Mouse (Mus musculus): Measurements from ENCODE around the gene Fam169b.
A peak's percentile ranks its signal among the peaks of the same experiment; 100 is the strongest.

Gene Fam169b

DNA sequence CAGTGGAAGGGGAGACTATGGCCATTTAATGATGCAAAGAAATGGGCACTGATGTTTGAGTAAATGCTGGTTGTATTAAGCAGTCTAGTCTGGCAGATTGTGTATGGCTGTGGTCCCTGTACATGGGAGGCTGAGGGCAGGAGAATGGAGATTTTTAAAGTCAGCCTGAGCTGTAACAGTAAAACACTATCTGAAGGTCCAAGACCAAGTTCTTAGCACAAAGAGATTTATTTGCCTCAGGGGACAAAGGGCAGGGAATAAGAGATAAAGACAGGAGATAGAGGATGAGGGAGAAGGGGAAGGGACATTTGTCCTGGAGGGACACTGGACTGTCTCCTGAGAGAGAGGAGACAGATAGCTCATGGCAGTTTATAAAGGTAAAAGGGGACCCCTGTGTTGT lies at the start of gene Fam169b:
Fam169b (plus strand) TSS at position 325 of the 400 bp plus-strand sequence.
- DNase-seq (ENCODE audit: low spot score) = no peak

DNA sequence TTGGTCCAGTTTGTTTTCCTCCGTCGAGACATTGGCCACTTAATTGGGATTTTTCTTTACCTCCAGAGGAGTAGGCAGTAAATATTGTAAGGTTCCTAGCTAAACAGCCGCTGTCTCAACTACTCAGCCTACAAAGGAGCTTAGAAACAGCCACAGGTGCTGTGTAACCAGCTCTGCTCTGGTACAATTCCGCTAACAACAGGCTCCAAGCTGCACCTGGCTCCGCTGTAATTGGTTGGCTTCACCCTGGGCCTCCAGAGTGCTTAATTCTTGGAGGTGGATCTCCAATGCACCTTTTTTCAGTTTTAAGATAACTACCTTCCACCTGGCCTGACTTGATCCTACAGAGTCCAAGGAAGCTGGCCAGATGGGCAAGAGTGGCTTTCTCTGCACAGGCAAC lies 49.6 kb upstream of the Fam169b start:
- DNase-seq (ENCODE audit: low spot score) = no peak

DNA sequence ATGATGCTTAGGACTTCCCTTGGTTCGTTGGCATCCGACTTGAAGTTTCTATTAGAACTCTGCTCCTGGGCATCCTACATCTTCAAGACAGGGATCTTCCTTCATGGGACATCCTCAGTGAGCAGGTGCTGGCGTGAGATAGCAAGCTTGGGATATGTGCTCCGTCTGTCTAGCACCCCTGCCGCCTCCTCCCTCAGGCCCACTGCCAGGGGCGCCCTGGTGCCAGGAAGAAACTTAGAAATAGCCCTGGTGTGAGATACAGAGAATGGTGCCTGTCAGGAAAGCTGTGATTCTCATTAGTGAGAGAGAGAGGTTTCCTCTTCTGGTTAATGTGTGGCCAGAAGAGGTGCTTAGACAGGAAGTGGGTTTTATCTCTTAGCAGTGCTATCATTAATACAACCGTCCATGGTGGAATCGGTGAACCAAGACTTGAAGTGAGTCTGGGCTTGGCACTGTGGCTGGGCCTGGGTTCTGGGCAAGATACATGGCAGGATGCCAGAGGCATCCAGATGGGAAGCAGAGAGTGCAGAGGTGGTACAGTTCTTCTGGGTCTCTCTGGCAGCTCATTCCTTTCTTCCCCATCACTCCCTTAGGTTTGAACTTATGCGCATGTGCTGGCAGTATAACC lies 48.1 kb upstream of the Fam169b start:
- no peak for DNase-seq (ENCODE audit: low spot score)

DNA sequence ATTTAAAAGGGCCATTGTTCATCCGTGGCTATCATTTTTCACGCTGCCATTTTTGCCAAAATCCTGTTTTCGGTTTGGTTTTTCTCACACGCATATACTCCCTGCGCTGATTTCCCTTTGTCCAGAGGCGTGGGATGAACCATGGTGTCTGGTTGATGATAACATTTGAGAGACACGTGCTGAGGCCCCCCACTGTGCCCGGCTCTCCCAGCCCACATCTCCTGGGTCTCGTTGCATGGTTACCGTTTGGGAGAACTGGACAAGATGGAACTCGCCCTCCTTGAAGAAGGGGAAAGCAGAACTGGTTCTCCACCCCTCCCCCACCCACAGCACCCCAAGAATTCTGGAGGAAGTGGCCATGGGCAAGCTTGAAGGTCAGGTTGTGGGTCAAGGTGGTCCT lies 46.6 kb upstream of the Fam169b start:
- no peak for DNase-seq (ENCODE audit: low spot score)

DNA sequence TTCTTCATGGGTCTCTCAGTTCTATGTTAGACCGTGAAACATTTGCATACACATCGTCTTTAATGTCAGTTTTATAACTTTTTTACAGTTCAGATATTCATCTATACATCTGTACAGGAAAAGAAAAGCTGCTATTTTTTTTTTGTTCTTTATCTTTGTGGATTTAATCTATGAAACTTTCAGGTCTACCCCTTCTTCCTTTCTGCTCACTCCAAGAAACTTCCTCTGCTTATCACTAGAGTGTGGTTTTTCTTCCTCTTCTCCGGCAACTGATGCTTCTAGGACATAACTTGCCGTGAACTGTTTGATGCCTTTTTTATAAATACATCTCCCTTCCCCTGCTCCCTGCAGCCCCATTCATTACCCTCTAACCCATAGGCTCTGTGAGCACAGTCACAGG lies 46.0 kb upstream of the Fam169b start:
- DNase-seq (ENCODE audit: low spot score) = no peak

DNA sequence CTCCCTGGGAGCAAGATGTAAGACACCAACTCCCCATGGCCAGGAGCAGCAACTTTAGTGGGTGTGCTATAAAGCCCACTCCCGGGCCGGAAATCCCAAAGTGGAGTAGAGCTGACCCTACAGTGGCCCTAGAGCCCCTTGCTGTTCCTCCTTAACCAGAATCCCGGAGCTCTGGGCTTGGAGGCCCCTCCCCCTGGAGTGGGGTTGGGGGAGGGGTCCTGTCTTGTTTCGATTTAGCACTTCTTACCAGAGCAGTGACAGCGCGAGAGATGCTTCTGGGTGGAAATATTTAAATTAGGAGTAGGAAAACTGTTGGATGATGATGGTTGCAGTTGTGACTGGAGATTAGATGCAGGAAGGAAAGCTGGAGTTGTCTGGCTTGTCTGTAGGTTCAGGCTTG lies 45.1 kb upstream of the Fam169b start:
- no peak for DNase-seq (ENCODE audit: low spot score)

DNA sequence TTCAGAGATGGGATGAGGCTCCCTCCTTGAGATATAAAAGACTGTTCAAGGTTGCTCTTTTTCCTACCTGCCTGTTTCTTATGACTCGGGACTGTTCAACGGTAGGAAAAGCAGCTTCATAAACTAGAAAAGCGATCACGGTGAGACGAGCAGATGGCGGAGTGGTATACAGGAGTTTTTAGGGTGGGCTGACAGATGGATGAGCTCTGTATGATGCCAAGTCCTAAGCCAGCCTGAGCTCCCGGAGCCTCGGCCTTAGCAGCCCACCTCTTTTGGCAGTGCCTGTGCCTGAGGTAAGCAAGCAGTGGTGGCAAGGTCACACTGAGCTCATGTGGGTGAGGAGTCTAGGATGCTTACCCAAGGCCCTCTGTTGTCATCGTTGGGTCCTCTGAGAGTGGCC lies 42.8 kb upstream of the Fam169b start:
- DNase-seq (ENCODE audit: low spot score) = no peak

DNA sequence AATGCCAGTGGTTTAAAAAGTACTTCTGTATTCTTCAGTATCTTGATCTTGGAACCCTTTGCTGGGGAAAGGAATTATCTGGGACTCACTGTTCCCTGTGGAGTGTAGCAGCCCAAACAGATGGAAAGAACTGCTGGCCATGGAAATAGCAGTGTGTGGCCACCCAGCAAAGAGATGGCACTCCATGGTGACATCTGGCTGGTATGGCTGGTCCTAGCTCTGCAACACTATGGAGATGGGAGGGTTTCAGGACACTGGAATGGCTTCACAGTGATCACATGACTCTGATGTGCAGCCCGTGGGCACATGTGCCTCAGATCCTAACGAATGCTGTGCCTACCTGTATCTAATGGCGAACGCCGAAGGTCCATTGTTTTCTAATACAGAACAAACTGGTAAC lies 41.1 kb upstream of the Fam169b start:
- DNase-seq (ENCODE audit: low spot score) = no peak

DNA sequence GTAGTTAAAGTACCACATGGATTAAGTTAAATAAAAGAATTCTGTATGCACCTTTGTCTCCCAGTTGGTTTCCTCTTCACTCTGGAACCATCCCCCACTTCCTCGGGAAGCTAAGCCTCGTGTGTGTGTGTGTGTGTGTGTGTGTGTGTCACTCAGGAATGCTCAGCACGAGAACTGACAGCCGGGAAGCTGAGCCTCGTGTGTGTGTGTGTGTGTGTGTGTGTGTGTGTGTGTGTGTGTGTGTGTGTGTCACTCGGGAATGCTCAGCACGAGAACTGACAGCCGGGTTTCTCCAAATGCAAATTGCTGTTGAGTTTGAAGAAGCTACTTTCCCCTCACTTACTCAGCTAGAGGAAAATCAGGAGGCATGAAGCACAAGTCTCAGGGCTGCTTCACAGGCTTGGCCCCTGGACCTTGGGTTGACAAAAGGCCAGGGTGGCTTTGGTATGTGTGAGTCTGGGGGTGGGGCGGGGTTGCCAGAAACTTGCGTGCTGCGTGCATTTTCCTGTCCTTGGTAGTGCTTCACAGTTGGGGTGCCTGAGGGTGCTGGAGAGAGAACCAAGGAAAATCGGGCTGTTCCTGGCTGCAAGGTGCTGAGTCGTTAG lies 39.9 kb upstream of the Fam169b start:
- DNase-seq (ENCODE audit: low spot score) = peak; percentile 63

DNA sequence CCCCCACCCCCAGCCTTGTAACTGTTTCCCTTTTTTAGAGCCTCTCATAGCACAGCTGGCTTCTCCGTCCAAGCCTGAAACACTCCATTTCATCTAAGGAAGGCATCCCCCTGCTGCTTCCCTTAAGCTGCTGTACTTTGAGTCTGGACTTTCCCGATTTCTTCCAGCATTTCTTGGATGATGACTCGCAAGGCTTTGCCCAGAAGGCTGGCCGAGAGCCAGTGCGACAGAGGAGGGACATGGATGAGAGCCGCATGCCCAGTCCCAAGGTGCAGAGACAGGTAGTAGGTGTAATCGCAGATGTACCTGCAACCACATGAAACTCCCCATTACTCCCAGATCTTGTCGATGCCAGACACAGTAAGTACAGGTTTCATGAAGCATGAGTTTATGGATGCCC lies 36.8 kb upstream of the Fam169b start:
- no peak for DNase-seq (ENCODE audit: low spot score)

DNA sequence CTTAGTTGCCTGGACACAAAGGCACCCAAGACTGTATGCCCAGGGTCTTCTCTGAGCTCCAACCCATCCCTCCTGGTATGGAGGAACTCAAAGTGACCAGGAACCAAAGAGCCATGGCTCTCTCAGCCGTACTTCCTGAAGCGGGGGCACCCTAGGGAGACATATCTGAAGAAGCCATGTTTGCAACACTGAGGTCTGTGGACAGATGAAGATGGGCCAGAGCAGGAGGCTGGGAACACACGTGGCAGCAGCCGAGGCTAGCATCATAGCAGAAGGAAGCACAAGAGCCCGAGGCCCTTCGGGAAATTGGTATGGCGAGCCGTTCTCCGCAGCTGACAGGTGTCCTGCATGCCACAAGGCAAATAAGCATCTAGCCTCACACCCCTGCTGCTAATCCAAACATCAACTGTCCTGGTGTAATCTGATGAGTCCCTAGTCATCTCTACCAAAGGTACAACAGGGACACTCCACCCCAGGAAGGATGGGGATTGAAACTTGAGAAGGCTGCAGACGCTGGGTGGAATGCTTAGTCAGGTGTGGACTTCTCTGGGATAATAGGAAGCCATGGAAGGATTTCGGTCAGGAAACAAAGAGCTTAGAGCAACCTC lies 34.3 kb upstream of the Fam169b start:
- peak; percentile 12 for DNase-seq (ENCODE audit: low spot score)

DNA sequence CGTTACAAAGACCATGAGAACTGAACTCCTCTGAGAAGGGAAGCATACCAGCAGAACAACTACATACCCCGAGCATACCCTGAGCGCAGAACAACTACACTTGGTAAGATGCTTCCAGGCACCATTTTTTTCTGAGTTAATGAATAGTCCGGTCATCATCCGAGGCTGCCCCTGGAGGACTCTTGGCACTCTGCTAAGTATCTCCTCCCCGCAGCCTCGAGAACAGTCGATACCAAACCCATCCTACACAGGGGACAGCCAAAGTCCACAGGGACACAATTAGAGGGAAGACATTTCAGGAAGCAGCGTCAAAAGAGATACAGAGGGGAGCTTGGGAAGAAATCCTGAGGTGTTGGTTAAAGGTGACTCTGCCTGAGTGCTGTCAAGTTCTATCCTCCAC lies 32.4 kb upstream of the Fam169b start:
- no peak for DNase-seq (ENCODE audit: low spot score)

DNA sequence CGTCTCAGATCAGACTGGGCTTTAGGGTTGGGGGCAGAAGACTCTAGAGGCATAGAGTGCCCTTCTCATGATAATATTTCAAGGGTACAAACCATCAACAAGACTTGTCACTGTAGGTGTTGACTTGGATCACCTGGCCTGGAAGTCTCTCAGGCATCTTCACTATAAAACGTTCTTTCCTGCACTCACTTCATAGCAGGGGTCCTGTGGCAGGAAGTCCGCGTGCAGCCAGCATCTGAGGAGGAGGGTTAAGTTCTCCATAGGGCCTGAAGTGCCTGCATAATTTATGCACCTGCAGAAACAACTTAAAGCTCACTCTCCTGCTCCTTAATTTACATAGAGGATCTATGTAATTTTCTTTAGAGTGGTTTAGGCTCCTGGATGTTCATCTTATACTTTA lies 28.0 kb upstream of the Fam169b start:
- DNase-seq (ENCODE audit: low spot score) = no peak

DNA sequence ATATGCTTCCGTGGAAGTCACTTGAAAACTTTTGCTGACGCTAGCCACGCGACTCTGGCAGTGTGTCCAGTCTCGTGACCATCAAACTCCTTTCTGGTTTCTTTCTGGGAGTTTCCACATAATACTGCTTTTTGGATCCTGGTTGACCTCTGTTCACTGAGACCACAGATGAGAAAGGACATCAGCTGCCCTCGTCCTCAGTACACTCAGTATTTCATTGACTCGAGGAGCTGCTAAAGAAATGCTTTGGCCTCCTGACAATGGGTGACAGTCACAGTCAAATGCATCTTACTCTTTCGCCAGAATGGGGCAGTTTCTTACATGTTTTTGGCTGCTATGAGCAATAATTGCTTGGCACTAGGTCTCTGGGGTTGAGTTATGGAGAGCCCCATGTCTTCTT lies 27.4 kb upstream of the Fam169b start:
- no peak for DNase-seq (ENCODE audit: low spot score)

DNA sequence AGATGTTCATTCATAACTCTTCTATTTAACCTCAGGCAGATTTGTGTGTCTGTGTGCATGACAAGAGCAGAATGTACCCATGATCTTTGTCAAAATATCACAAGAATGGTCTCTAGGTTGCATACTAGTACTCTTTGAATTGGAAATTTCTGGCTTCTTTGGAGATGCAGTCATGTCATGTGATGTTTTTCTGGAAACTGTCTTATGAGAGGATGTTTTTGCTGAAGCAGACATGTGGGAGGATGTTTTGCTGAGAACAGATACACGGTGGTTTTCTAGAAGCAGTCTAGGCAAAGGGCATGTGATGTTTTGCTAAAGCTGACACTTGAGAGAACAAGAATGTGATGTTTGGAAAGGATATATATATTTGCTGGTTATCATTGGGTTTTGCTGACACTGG lies 23.2 kb upstream of the Fam169b start:
- no peak for DNase-seq (ENCODE audit: low spot score)

DNA sequence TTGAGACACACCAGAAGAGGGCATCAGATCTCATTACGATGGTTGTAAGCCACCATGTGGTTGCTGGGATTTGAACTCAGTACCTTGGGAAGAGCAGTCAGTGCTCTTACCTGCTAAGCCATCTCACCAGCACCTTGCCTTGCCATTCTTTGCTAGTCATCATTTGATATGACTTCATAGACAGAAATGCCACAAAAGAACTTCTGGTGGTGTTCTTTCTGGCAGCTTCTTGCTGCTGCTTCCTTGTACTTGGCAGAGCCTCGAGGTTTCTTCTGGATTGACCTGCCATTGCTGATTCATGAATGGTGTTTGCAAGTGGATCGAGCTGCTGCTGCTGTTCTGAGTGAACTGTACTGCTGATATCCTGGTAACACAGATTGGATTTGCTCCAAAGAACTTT lies 22.7 kb upstream of the Fam169b start:
- DNase-seq (ENCODE audit: low spot score) = no peak

DNA sequence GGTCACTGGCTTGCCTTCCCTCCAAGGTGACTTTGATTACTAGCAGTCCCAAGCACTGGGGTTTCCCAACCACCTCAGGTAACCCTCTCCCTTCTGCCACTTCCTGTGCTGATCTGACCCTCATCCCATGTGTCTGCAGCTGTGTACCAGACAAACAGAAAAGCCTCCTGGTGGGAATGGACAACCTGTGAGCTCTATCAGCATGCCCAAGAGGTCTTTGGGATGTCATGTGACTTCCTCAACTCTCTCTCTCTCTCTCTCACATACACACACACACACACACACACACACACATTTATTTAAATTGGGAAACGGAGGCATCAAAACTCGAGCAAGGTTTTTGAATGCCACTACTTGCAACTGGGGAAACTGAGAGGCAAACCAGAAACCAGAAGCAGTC lies 15.9 kb upstream of the Fam169b start:
- no peak for DNase-seq (ENCODE audit: low spot score)

DNA sequence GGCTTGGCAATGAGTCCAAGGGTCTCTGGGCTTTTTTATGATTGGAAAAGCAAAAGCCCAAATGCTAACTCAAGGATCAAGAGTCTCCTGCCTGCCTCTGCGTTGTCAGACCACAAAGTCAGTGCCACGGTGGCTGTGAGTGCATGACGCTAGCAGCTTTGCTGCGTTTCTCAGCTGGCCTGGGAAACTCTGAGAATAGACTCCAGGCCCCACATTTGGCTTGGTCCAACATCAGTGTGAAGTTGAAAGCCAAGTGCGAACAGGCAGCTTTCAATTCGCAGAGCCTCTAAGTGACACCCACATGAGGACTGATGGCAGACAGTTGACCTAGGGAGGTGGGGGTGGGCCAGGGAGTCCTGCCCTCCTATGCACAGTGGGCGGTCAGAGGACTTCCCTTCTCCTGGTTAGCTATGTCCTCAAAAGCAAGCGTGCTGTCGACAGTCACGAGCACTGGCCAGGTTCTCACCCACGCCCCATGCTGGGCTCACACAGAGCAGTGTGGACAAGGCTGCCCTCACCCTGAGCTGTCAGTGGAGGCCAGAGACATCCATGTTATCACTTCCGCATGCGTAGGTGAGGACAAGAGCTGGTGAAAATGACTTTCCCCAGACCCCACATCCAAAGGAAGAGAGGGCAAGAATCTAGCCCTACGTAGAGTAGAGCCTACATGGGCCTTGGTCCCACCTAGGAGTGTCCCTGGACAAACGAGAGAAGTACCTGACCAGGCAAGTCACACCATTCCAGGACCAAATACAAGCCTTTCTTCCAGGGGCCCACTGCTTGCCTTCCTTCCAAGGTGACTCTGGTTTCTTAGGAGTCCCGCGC lies 15.1 kb upstream of the Fam169b start:
- DNase-seq (ENCODE audit: low spot score) = no peak

DNA sequence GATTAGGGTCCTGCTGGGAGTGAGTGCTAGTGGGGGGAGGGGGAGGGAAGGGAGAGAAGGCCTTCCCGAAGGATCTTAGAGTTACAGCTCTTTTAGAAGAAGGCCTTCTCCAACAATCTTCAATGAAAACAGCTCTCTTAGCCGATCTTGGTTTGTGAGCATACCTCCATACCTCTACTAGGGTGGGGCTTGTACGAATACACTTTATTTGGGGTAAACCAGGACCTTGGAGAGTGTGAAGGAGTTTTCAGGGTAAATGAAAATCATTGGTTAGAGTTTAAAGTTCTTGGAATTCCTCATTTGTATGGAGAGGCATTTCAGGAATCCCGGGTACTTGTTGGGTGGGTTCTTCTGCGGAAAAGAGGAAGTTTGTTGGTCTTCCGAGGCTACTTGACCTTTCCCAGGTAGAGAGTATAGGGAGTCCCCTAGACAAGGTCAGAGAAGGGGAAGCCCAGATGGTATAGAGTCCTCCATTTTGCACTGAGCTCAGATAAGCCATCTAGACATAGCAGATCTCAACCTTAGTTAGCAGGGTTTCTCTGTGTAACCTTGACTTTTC lies 14.0 kb upstream of the Fam169b start:
- DNase-seq (ENCODE audit: low spot score) = no peak

DNA sequence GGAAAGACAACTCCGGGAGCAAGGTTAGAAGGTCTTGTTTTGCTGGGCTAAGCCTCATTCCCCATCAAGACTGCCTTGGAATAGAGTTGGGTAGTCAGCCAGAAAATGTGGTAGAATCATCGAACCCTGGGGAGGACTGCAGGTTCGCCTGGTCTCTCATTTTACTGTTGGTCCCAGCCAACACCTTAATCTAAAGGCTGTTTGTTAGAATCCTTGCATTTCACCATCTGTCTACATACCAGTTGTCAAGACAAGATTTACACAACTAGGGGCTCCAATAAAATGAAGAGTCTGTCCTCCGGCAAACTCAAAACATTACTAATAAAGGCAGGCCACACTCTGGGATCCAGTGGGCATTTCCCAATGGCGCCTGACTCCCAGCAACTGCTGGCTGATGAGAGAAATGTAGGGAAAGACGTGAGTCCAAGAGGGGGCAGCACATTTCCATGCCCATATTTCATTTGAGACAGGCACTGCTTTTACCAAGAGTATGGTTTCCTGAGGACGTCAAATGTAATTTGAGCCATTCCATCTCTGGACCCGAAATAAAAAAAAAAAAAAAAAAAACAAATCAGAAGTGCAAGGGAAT lies 10.9 kb upstream of the Fam169b start:
- peak; percentile 40 for DNase-seq (ENCODE audit: low spot score)

DNA sequence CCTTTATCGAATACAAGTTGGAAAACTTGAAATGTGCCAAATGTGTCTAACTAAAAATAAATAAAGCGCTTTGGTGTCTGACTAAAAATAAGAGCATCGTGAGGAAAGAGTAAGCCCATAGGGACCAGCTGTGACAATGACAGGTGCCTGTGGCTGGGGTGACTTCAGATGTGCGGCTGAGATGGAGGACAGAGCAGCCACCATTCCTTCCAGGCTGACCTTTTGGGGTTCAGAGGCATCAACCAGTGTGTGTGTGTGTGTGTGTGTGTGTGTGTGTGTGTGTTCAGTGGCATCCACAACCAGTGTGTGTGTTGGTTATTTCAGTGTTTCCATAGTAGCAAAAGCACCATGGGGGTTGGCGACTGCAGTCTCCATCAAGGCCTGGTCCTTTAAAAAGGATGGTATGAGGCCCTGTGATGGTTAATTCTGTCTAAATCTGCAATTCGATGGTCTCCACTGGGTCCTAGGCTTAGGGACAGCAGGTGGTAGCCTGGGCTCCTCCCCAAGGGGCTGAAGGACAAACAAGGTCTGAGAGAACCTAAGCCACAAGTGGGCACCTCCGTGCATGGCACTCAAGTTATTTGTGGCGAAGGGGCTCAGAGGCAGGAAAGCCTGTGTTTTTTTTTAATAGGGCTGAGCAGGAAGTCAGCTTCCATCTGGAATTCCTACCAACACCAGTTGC lies 10.2 kb upstream of the Fam169b start:
- DNase-seq (ENCODE audit: low spot score) = no peak

DNA sequence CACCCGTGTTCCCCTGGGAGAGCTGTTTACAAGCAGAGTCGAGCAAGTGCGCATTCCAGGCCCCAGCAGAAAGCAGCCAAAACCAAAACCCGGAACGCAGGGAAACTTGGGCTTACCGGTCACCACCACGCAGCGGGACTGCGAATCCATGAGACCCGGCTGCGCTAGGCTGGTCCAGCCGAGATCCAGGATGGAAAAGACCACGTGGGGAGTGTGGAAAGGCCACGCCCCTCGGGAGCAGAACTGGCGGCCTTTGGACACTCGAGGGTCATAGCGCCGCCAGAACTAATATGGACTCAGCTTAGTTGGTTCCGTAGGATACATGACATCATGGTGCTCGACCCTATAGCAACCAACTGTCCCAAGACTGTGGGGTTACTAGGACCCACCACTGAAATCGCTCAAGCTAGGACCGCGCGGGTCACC lies 9.6 kb upstream of the Fam169b start, which contains the start of gene Pgpep1l:
Pgpep1l (minus strand) TSS at position 206 of the 426 bp plus-strand sequence.
- DNase-seq (ENCODE audit: low spot score) = peak; percentile 65

Data from embryo, embryonic 10 days (tissue).